Mouse (Mus musculus) midbrain, embryonic 10.5 days (tissue): ENCODE measurements around the gene Coa3. TPM values are rescaled to one million over a fixed set of nuclear protein-coding genes. Genes with fewer than 3 reads are reported as not detected.

Experiments used
- DNase-seq: peaks from one replicate; pipeline ENCODE4 v3.0.0-alpha.2; 2017; ENCODE audit warnings: low spot score
- H3K27ac ChIP-seq: fragments of 300-500 bp; sonication (generic); replicated peaks from 2 replicates; pipeline ENCODE4 v1.5.1; 2016; ENCODE audit warnings: mild to moderate bottlenecking
- H3K27me3 ChIP-seq: fragments of 300-500 bp; sonication (generic); 2 replicates; pipeline ENCODE4 v1.6.1; 2016; ENCODE audit warnings: low read depth, mild to moderate bottlenecking; ENCODE audit not compliant: poor library complexity, severe bottlenecking
- H3K36me3 ChIP-seq: fragments of 300-500 bp; sonication (generic); 2 replicates; pipeline ENCODE4 v1.6.1; 2016; ENCODE audit warnings: mild to moderate bottlenecking, moderate library complexity
- H3K4me1 ChIP-seq: fragments of 300-500 bp; sonication (generic); 2 replicates; pipeline ENCODE4 v1.6.1; 2016
- H3K4me3 ChIP-seq: fragments of 300-500 bp; sonication (generic); 2 replicates; pipeline ENCODE4 v1.5.1; 2016; ENCODE audit warnings: mild to moderate bottlenecking, moderate library complexity
- H3K9me3 ChIP-seq: fragments of 300-500 bp; sonication (generic); replicated peaks from 2 replicates; pipeline ENCODE4 v1.6.1; 2016; ENCODE audit warnings: mild to moderate bottlenecking
- WGBS: fragments of 180-500 bp; shearing (Covaris S2); methylation state at CpG from one replicate; pipeline ENCODE4 v1.1.7; 2016; 5-methylcytosine and 5-hydroxymethylcytosine counted together
- polyA plus RNA-seq: library from polyadenylated mRNA; unstranded; fragments of >200 nt; fragmentation: Nextera tagmentation; extraction: Ambion mirVana; gene quantifications from 2 replicates; pipeline ENCODE4 v1.2.1, GENCODE M21; 2016

Coa3 gene
- polyA plus RNA-seq, 1 experiment from 2014 or later, result 223 TPM

GRCm38 (mm10) chr11:101259261-101259712, 19.6 kb downstream of the Coa3 start:
- peaks cover 59% of the 10 kb centered on the region for H3K4me1 ChIP-seq
- H3K27me3 ChIP-seq, result peaks cover 43% of the 10 kb centered on the region
- H3K4me3 ChIP-seq, result peak overlapping the region; percentile 69
- DNase-seq, result no peak
- H3K36me3 ChIP-seq, result peaks cover 33% of the 10 kb centered on the region
- no peaks in the 10 kb centered on the region for H3K9me3 ChIP-seq
- peak overlapping the region; percentile 80 for H3K27ac ChIP-seq
- WGBS, result 43% methylated on average over 6 of the region's 6 CpGs

GRCm38 (mm10) chr11:101255826-101256775, 22.8 kb downstream of the Coa3 start:
- H3K27me3 ChIP-seq, result peaks cover 11% of the 10 kb centered on the region
- no peaks in the 10 kb centered on the region for H3K9me3 ChIP-seq
- H3K4me3 ChIP-seq, result no peak overlapping the region
- H3K4me1 ChIP-seq, result peaks cover 42% of the 10 kb centered on the region
- peaks cover 33% of the 10 kb centered on the region for H3K36me3 ChIP-seq
- no peak overlapping the region for H3K27ac ChIP-seq
- DNase-seq, result no peak
- WGBS, result 91% methylated on average over 13 of the region's 13 CpGs

GRCm38 (mm10) chr11:101253613-101254389, 25.1 kb downstream of the Coa3 start, which contains the start of gene Vps25:
Gene Vps25 (plus strand): TSS chr11:101253707.
- WGBS, result under 1% methylated on average over 40 of the region's 40 CpGs
- peak within 1 kb of the TSS; percentile 95 for H3K27ac ChIP-seq
- peak within 1 kb of the TSS; percentile 97 for H3K4me3 ChIP-seq
- H3K36me3 ChIP-seq, result peaks cover 27% of the 10 kb centered on the region
- DNase-seq, result peak; percentile 87
- H3K27me3 ChIP-seq, result peaks cover under 1% of the 10 kb centered on the region; the same call in 1 of the 2 replicates
- H3K9me3 ChIP-seq, result no peaks in the 10 kb centered on the region
- peaks cover 20% of the 10 kb centered on the region for H3K4me1 ChIP-seq

- H3K9me3 ChIP-seq, result no peaks in the 10 kb centered on the region
- H3K27me3 ChIP-seq, result peaks cover 5% of the 10 kb centered on the region
- peak overlapping the region; percentile 95 for H3K27ac ChIP-seq
- no peak for DNase-seq
- peaks cover 19% of the 10 kb centered on the region for H3K36me3 ChIP-seq
- H3K4me1 ChIP-seq, result peaks cover 20% of the 10 kb centered on the region
- 16% methylated on average over 7 of the region's 7 CpGs for WGBS
- peak overlapping the region; percentile 97 for H3K4me3 ChIP-seq
These were observed 26.0 kb downstream of the Coa3 start for GRCm38 (mm10) chr11:101252941-101253340.

- peaks cover 21% of the 10 kb centered on the region for H3K27me3 ChIP-seq
- WGBS, result 80% methylated on average over 2 of the region's 2 CpGs
- DNase-seq, result no peak
- peaks cover 37% of the 10 kb centered on the region for H3K4me1 ChIP-seq
- H3K9me3 ChIP-seq, result no peaks in the 10 kb centered on the region
- H3K27ac ChIP-seq, result no peak overlapping the region
- no peak overlapping the region for H3K4me3 ChIP-seq
- H3K36me3 ChIP-seq, result peaks cover 3% of the 10 kb centered on the region
These were observed 27.9 kb downstream of the Coa3 start for GRCm38 (mm10) chr11:101251031-101251430.

- H3K4me3 ChIP-seq, result no peak overlapping the region
- peaks cover 37% of the 10 kb centered on the region for H3K4me1 ChIP-seq
- H3K27ac ChIP-seq, result no peak overlapping the region
- peak; percentile 65 for DNase-seq
- WGBS, result 41% methylated on average over 14 of the region's 14 CpGs
- no peaks in the 10 kb centered on the region for H3K9me3 ChIP-seq
- peaks cover 43% of the 10 kb centered on the region for H3K27me3 ChIP-seq
- no peaks in the 10 kb centered on the region for H3K36me3 ChIP-seq
These were observed 30.5 kb downstream of the Coa3 start for GRCm38 (mm10) chr11:101248258-101248994.

GRCm38 (mm10) chr11:101247521-101248030, 31.3 kb downstream of the Coa3 start:
- H3K36me3 ChIP-seq, result no peaks in the 10 kb centered on the region
- peak overlapping the region; percentile 83 for H3K4me3 ChIP-seq
- H3K9me3 ChIP-seq, result no peaks in the 10 kb centered on the region
- peaks cover 43% of the 10 kb centered on the region for H3K27me3 ChIP-seq
- H3K4me1 ChIP-seq, result peaks cover 30% of the 10 kb centered on the region
- H3K27ac ChIP-seq, result peak overlapping the region; percentile 91; the same call in 1 of the 2 replicates
- no peak for DNase-seq
- 75% methylated on average over 6 of the region's 6 CpGs for WGBS

- Histone ChIP-seq H3K9me3 (no peaks in the 10 kb centered on the region), H3K27ac (peak overlapping the region; percentile 91), H3K4me3 (peak overlapping the region; percentile 83), H3K27me3 (peaks cover 43% of the 10 kb centered on the region), H3K4me1 (peaks cover 28% of the 10 kb centered on the region), H3K36me3 (no peaks in the 10 kb centered on the region)
- 2% methylated on average over 7 of the region's 7 CpGs for WGBS
- DNase-seq, result no peak
These were observed 32.3 kb downstream of the Coa3 start for GRCm38 (mm10) chr11:101246702-101247012.

- peak; percentile 73 for DNase-seq
- peaks cover 43% of the 10 kb centered on the region for H3K27me3 ChIP-seq
- peak within 1 kb of the TSS; percentile 91 for H3K27ac ChIP-seq
These were observed 32.8 kb downstream of the Coa3 start, which contains the start of gene Ramp2 for GRCm38 (mm10) chr11:101245855-101246701. Gene Ramp2 (plus strand): TSS chr11:101246028.

GRCm38 (mm10) chr11:101245071-101245470, 33.8 kb downstream of the Coa3 start:
- 34% methylated on average over 4 of the region's 4 CpGs for WGBS
- Histone ChIP-seq H3K27me3 (peaks cover 43% of the 10 kb centered on the region), H3K27ac (no peak overlapping the region), H3K9me3 (no peaks in the 10 kb centered on the region), H3K36me3 (no peaks in the 10 kb centered on the region), H3K4me3 (peak overlapping the region; percentile 83; the same call in 1 of the 2 replicates), H3K4me1 (peaks cover 28% of the 10 kb centered on the region)
- no peak for DNase-seq

More at GRCm38 (mm10) chr11:101245855-101246701, 32.8 kb downstream of the Coa3 start, which contains the start of gene Ramp2:
- Histone ChIP-seq H3K9me3 (no peaks in the 10 kb centered on the region), H3K36me3 (no peaks in the 10 kb centered on the region), H3K4me1 (peaks cover 28% of the 10 kb centered on the region), H3K4me3 (peak within 1 kb of the TSS; percentile 83)
- under 1% methylated on average over 63 of the region's 63 CpGs for WGBS

GRCm38 (mm10) chr11:101238071-101238647, 40.8 kb downstream of the Coa3 start:
- Histone ChIP-seq H3K4me3 (no peak overlapping the region), H3K4me1 (no peaks in the 10 kb centered on the region), H3K27me3 (no peaks in the 10 kb centered on the region), H3K9me3 (no peaks in the 10 kb centered on the region), H3K27ac (no peak overlapping the region), H3K36me3 (no peaks in the 10 kb centered on the region)
- DNase-seq, result no peak
- 61% methylated on average over 5 of the region's 5 CpGs for WGBS
